In genomic region chr17:48264662-48265061, GRCm38 (mm10) we compare ENCODE assay signal across 1 mouse cellular context.
TF ChIP-seq lines count a peak whose summit lies in the region.

No protein-coding gene starts in this region.

TF ChIP-seq in ES-E14, 5 proteins besides CTCF, POLR2A, EP300 and RAD21:
- TF ChIP-seq MAFK (IDR thresholded peaks at IDR 0.05; ENCODE audit: insufficient read depth, low read depth, low read length) (peak; percentile 54; the same call in 1 of the 2 replicates), ZNF384 (IDR thresholded peaks at IDR 0.05; ENCODE audit: low read depth, low read length) (no peak)
